Mouse (Mus musculus) MEL (cell line): ENCODE results near the gene Cpeb4. TPM values are rescaled to one million over a fixed set of nuclear protein-coding genes. Genes with fewer than 3 reads are reported as not detected.

Source experiments
- DNase-seq: peaks from one replicate; pipeline ENCODE4 v3.0.0; 2011; ENCODE audit warnings: low read depth, low spot score
- H3K27ac ChIP-seq: 2 replicates; pipeline ENCODE4 v1.5.1; 2012; ENCODE audit warnings: low read depth, mild to moderate bottlenecking, control low read depth, low read length, moderate library complexity; ENCODE audit not compliant: control insufficient read depth
- H3K27me3 ChIP-seq, 2 experiments: fragments of 150-350 bp in 1 of 2; sonication (generic) in 1 of 2; 2 replicates each; pipeline ENCODE4 v1.6.1; 2012; ENCODE audit warnings: low read length in 2 of 2, mild to moderate bottlenecking in 2 of 2, improper control_type of control experiment in 1 of 2, moderate library complexity in 1 of 2; ENCODE audit not compliant: insufficient read depth in 2 of 2, control insufficient read depth in 1 of 2
- H3K36me3 ChIP-seq, 2 experiments: 2 replicates each; pipeline ENCODE4 v1.6.1; 2012 to 2014; ENCODE audit warnings: low read length in 2 of 2, improper control_type of control experiment in 1 of 2, inconsistent platforms in 1 of 2, mild to moderate bottlenecking in 1 of 2; ENCODE audit not compliant: insufficient read depth in 2 of 2, control insufficient read depth in 1 of 2
- H3K4me1 ChIP-seq, 2 experiments: fragments of 150-350 bp in 1 of 2; sonication (generic) in 1 of 2; 2 replicates each; pipeline ENCODE4 v1.6.1; 2012; ENCODE audit warnings: low read length in 2 of 2, improper control_type of control experiment in 1 of 2, mild to moderate bottlenecking in 1 of 2; ENCODE audit not compliant: insufficient read depth in 2 of 2, control insufficient read depth in 1 of 2
- H3K4me3 ChIP-seq, 2 experiments: fragments of 150-350 bp in 1 of 2; sonication (generic) in 1 of 2; 2 replicates each; pipeline ENCODE4 v1.5.1; 2012; ENCODE audit warnings: low read depth in 2 of 2, low read length in 2 of 2, mild to moderate bottlenecking in 2 of 2, moderate library complexity in 2 of 2, control low read depth in 1 of 2, improper control_type of control experiment in 1 of 2; ENCODE audit not compliant: control insufficient read depth in 1 of 2, insufficient read depth in 1 of 2
- H3K79me2 ChIP-seq: 2 replicates; pipeline ENCODE4 v1.6.1; 2012; ENCODE audit warnings: mild to moderate bottlenecking, low read length, moderate library complexity; ENCODE audit not compliant: control insufficient read depth, poor library complexity, insufficient read depth
- H3K9ac ChIP-seq: 2 replicates; pipeline ENCODE4 v1.6.1; 2012; ENCODE audit warnings: low read depth, mild to moderate bottlenecking, control low read depth, low read length, moderate library complexity; ENCODE audit not compliant: control insufficient read depth, poor library complexity, severe bottlenecking
- H3K9me3 ChIP-seq: fragments of 150-350 bp; sonication (generic); replicated peaks from 2 replicates; pipeline ENCODE4 v1.6.1; 2012; ENCODE audit warnings: mild to moderate bottlenecking, low read length, improper control_type of control experiment, moderate library complexity; ENCODE audit not compliant: insufficient read depth
- BHLHE40 ChIP-seq: IDR thresholded peaks from 2 replicates; pipeline ENCODE4 v1.6.1; 2012; ENCODE audit warnings: low read depth, mild to moderate bottlenecking, inconsistent platforms, low read length, improper control_type of control experiment, borderline replicate concordance
- CHD1 ChIP-seq: IDR thresholded peaks from 2 replicates; pipeline ENCODE4 v1.6.1; 2012; ENCODE audit warnings: low read depth, mild to moderate bottlenecking, inconsistent platforms, low read length, improper control_type of control experiment
- CHD2 ChIP-seq: IDR thresholded peaks from 2 replicates; pipeline ENCODE4 v1.6.1; 2011; ENCODE audit warnings: low read length, improper control_type of control experiment
- CTCF ChIP-seq, 3 experiments: IDR thresholded peaks in 2 of 3; conservative IDR thresholded peaks in 1 of 3; 2 replicates each; pipeline ENCODE4 v1.5.1; 2011 to 2012; ENCODE audit warnings: low read length in 3 of 3, low read depth in 2 of 3, mild to moderate bottlenecking in 2 of 3, improper control_type of control experiment in 1 of 3, inconsistent platforms in 1 of 3, mixed read lengths in 1 of 3, moderate library complexity in 1 of 3; ENCODE audit not compliant: control insufficient read depth in 1 of 3, insufficient read depth in 1 of 3, poor library complexity in 1 of 3, severe bottlenecking in 1 of 3
- E2F4 ChIP-seq: IDR thresholded peaks from 2 replicates; pipeline ENCODE4 v1.6.1; 2011; ENCODE audit warnings: low read depth, low read length, improper control_type of control experiment, borderline replicate concordance
- ELF1 ChIP-seq: IDR thresholded peaks from 2 replicates; pipeline ENCODE4 v1.6.1; 2014; ENCODE audit warnings: low read depth, mild to moderate bottlenecking, inconsistent platforms, low read length, improper control_type of control experiment, moderate library complexity
- EP300 ChIP-seq, 2 experiments: IDR thresholded peaks; 2 replicates each; pipeline ENCODE4 v1.6.1; 2011; ENCODE audit warnings: improper control_type of control experiment in 2 of 2, low read length in 2 of 2, low read depth in 1 of 2, mild to moderate bottlenecking in 1 of 2
- ETS1 ChIP-seq: IDR thresholded peaks from 2 replicates; pipeline ENCODE4 v1.6.1; 2012; ENCODE audit warnings: low read depth, mild to moderate bottlenecking, inconsistent platforms, low read length, improper control_type of control experiment, moderate library complexity
- GABPA ChIP-seq: IDR thresholded peaks from 2 replicates; pipeline ENCODE4 v1.6.1; 2012; ENCODE audit warnings: low read depth, mild to moderate bottlenecking, inconsistent platforms, low read length, improper control_type of control experiment, moderate library complexity
- GATA1 ChIP-seq: IDR thresholded peaks from 2 replicates; pipeline ENCODE4 v1.6.1; 2011; ENCODE audit warnings: low read depth, low read length, improper control_type of control experiment
- HCFC1 ChIP-seq: IDR thresholded peaks from 2 replicates; pipeline ENCODE4 v1.6.1; 2012; ENCODE audit warnings: low read depth, mild to moderate bottlenecking, inconsistent platforms, low read length, improper control_type of control experiment, moderate library complexity
- JUND ChIP-seq: IDR thresholded peaks from 2 replicates; pipeline ENCODE4 v1.6.1; 2011; ENCODE audit warnings: low read depth, mild to moderate bottlenecking, improper control_type of control experiment, low read length
- MAFK ChIP-seq: IDR thresholded peaks from 2 replicates; pipeline ENCODE4 v1.6.1; 2011; ENCODE audit warnings: low read depth, mild to moderate bottlenecking, low read length, improper control_type of control experiment, borderline replicate concordance
- MAX ChIP-seq: IDR thresholded peaks from 2 replicates; pipeline ENCODE4 v1.6.1; 2011; ENCODE audit warnings: low read length, improper control_type of control experiment
- MAZ ChIP-seq: IDR thresholded peaks from 2 replicates; pipeline ENCODE4 v1.6.1; 2012; ENCODE audit warnings: low read depth, mild to moderate bottlenecking, inconsistent platforms, low read length, improper control_type of control experiment
- MEF2A ChIP-seq: IDR thresholded peaks from 2 replicates; pipeline ENCODE4 v1.6.1; 2014; ENCODE audit warnings: low read depth, mild to moderate bottlenecking, inconsistent platforms, low read length, improper control_type of control experiment; ENCODE audit not compliant: poor library complexity, insufficient replicate concordance, severe bottlenecking; ENCODE audit errors: extremely low read depth
- MXI1 ChIP-seq: IDR thresholded peaks from 2 replicates; pipeline ENCODE4 v1.6.1; 2011; ENCODE audit warnings: mild to moderate bottlenecking, low read depth, low read length, improper control_type of control experiment
- MYB ChIP-seq: IDR thresholded peaks from 2 replicates; pipeline ENCODE4 v1.6.1; 2011; ENCODE audit warnings: mild to moderate bottlenecking, low read depth, low read length, improper control_type of control experiment
- MYC ChIP-seq: IDR thresholded peaks from 2 replicates; pipeline ENCODE4 v1.6.1; 2011; ENCODE audit warnings: low read depth, mild to moderate bottlenecking, low read length, improper control_type of control experiment, moderate library complexity
- NELFE ChIP-seq: IDR thresholded peaks from 2 replicates; pipeline ENCODE4 v1.6.1; 2011; ENCODE audit warnings: low read depth, low read length, improper control_type of control experiment
- NRF1 ChIP-seq: IDR thresholded peaks from 2 replicates; pipeline ENCODE4 v1.6.1; 2014; ENCODE audit warnings: low read depth, mild to moderate bottlenecking, inconsistent platforms, low read length, improper control_type of control experiment, moderate library complexity; ENCODE audit not compliant: poor library complexity, insufficient read depth, severe bottlenecking
- POLR2A ChIP-seq, 2 experiments: IDR thresholded peaks; 2 replicates each; pipeline ENCODE4 v1.6.1; 2011 to 2012; ENCODE audit warnings: low read length in 2 of 2, mild to moderate bottlenecking in 2 of 2, control low read depth in 1 of 2, improper control_type of control experiment in 1 of 2, low read depth in 1 of 2, moderate library complexity in 1 of 2; ENCODE audit not compliant: control insufficient read depth in 1 of 2, insufficient read depth in 1 of 2, poor library complexity in 1 of 2
- POLR2AphosphoS2 ChIP-seq: IDR thresholded peaks from 2 replicates; pipeline ENCODE4 v1.6.1; 2011; ENCODE audit warnings: low read length, improper control_type of control experiment
- POLR2AphosphoS5 ChIP-seq: IDR thresholded peaks from 2 replicates; pipeline ENCODE4 v1.6.1; 2012; ENCODE audit warnings: low read depth, borderline replicate concordance, mild to moderate bottlenecking, inconsistent platforms, low read length, moderate library complexity, mixed read lengths
- RAD21 ChIP-seq: IDR thresholded peaks from 2 replicates; pipeline ENCODE4 v1.6.1; 2011; ENCODE audit warnings: mild to moderate bottlenecking, low read depth, low read length, improper control_type of control experiment
- RCOR1 ChIP-seq: IDR thresholded peaks from 2 replicates; pipeline ENCODE4 v1.6.1; 2012; ENCODE audit warnings: low read depth, mild to moderate bottlenecking, inconsistent platforms, low read length, improper control_type of control experiment
- SIN3A ChIP-seq: IDR thresholded peaks from 2 replicates; pipeline ENCODE4 v1.6.1; 2012; ENCODE audit warnings: low read length, improper control_type of control experiment, inconsistent platforms
- SMC3 ChIP-seq: IDR thresholded peaks from 2 replicates; pipeline ENCODE4 v1.6.1; 2011; ENCODE audit warnings: low read depth, low read length, improper control_type of control experiment
- TAL1 ChIP-seq: IDR thresholded peaks from 2 replicates; pipeline ENCODE4 v1.6.1; 2012; ENCODE audit warnings: mild to moderate bottlenecking, inconsistent platforms, low read length, moderate library complexity, mixed read lengths
- TBP ChIP-seq: IDR thresholded peaks from 2 replicates; pipeline ENCODE4 v1.8.0; 2011; ENCODE audit warnings: low read depth, low read length, improper control_type of control experiment
- TCF12 ChIP-seq: IDR thresholded peaks from 2 replicates; pipeline ENCODE4 v1.6.1; 2014; ENCODE audit warnings: low read depth, mild to moderate bottlenecking, inconsistent platforms, low read length, improper control_type of control experiment, moderate library complexity
- UBTF ChIP-seq: IDR thresholded peaks from 2 replicates; pipeline ENCODE4 v1.6.1; 2012; ENCODE audit warnings: low read depth, mild to moderate bottlenecking, inconsistent platforms, low read length, improper control_type of control experiment, moderate library complexity, borderline replicate concordance; ENCODE audit not compliant: insufficient read depth
- USF1 ChIP-seq: IDR thresholded peaks from 2 replicates; pipeline ENCODE4 v1.6.1; 2014; ENCODE audit warnings: low read depth, mild to moderate bottlenecking, inconsistent platforms, low read length, improper control_type of control experiment, moderate library complexity
- USF2 ChIP-seq, 2 experiments: IDR thresholded peaks; 2 replicates each; pipeline ENCODE4 v1.6.1; 2011 to 2012; ENCODE audit warnings: improper control_type of control experiment in 2 of 2, low read length in 2 of 2, borderline replicate concordance in 1 of 2, inconsistent platforms in 1 of 2, low read depth in 1 of 2, mild to moderate bottlenecking in 1 of 2; ENCODE audit not compliant: insufficient read depth in 1 of 2
- ZC3H11A ChIP-seq: IDR thresholded peaks from 2 replicates; pipeline ENCODE4 v1.6.1; 2012; ENCODE audit warnings: low read depth, mild to moderate bottlenecking, inconsistent platforms, low read length, improper control_type of control experiment
- ZKSCAN1 ChIP-seq: IDR thresholded peaks from 2 replicates; pipeline ENCODE4 v1.6.1; 2012; ENCODE audit warnings: low read depth, mild to moderate bottlenecking, inconsistent platforms, low read length, improper control_type of control experiment, moderate library complexity
- ZMIZ1 ChIP-seq: IDR thresholded peaks from 2 replicates; pipeline ENCODE4 v1.6.1; 2012; ENCODE audit warnings: low read depth, mild to moderate bottlenecking, inconsistent platforms, low read length, improper control_type of control experiment, moderate library complexity
- ZNF384 ChIP-seq: IDR thresholded peaks from 2 replicates; pipeline ENCODE4 v1.6.1; 2012; ENCODE audit warnings: low read depth, mild to moderate bottlenecking, inconsistent platforms, low read length, improper control_type of control experiment
- polyA plus RNA-seq, 2 experiments: library from polyadenylated mRNA; stranded (reverse) in 1 of 2; unstranded in 1 of 2; fragments of >175 nt in 1 of 2; fragments of >200 nt in 1 of 2; gene quantifications; 2 replicates each; pipeline versions ENCODE4 v1.2.1 to v1.2.4; 2012; ENCODE audit warnings: low replicate concordance in 2 of 2, low read depth in 1 of 2; ENCODE audit not compliant: insufficient read length in 2 of 2, insufficient read depth in 1 of 2, missing spikeins in 1 of 2
- total RNA-seq: library from RNA; depleted of rRNA; stranded (reverse); fragments of 300-350 nt; gene quantifications from 2 replicates; pipeline ENCODE4 v1.2.3, GENCODE M21; 2012

Cpeb4 gene
- total and polyA plus RNA-seq, 3 experiments, result 3.8 to 4.9 TPM; not detected in 1

- peak; percentile 65 for DNase-seq
- Histone ChIP-seq H3K27ac (peak overlapping the region; percentile 42; the same call in 1 of the 2 replicates), H3K9ac (peak overlapping the region; percentile 34; the same call in 1 of the 2 replicates), H3K4me1 (peaks cover 17 to 33% of the 10 kb centered on the region in 2 experiments), H3K27me3 (no peaks in the 10 kb centered on the region), H3K9me3 (no peaks in the 10 kb centered on the region), H3K36me3 (peaks cover 0 to 39% of the 10 kb centered on the region in 2 experiments; a peak in 2 of 4 replicates), H3K79me2 (no peaks in the 10 kb centered on the region), H3K4me3 (no peak overlapping the region)
- TF ChIP-seq CHD1, result no peak
- TF ChIP-seq ELF1, result no peak
- no peak for TF ChIP-seq BHLHE40
- TF ChIP-seq GATA1, result peak; percentile 84
- TF ChIP-seq TBP, result no peak
- TF ChIP-seq CHD2, result no peak
- no peak for TF ChIP-seq MEF2A
- peak; percentile 49 for TF ChIP-seq SIN3A
- TF ChIP-seq POLR2A (IDR thresholded peaks at IDR 0.05; ENCODE audit: control insufficient read depth in 1 of 2, insufficient read depth in 1 of 2, low read depth in 1 of 2, low read length in 2 of 2, poor library complexity in 1 of 2), result no peak
- TF ChIP-seq USF1, result no peak
- TF ChIP-seq POLR2AphosphoS5, result no peak
- TF ChIP-seq ZMIZ1, result no peak
- TF ChIP-seq ZNF384, result no peak
- TF ChIP-seq HCFC1, result no peak
- TF ChIP-seq ZC3H11A, result no peak
- TF ChIP-seq ZKSCAN1, result no peak
- TF ChIP-seq SMC3, result no peak
- TF ChIP-seq TAL1, result peak; percentile 51
- TF ChIP-seq MAZ, result no peak
- TF ChIP-seq UBTF, result no peak
- TF ChIP-seq NELFE, result no peak
- TF ChIP-seq CTCF (IDR thresholded peaks at IDR 0.05 in 2 of 3, conservative IDR thresholded peaks at IDR 0.05 in 1 of 3; ENCODE audit: control insufficient read depth in 1 of 3, insufficient read depth in 1 of 3, low read depth in 2 of 3, low read length in 3 of 3, poor library complexity in 1 of 3, severe bottlenecking in 1 of 3), result no peak
- no peak for TF ChIP-seq USF2 (IDR thresholded peaks at IDR 0.05; ENCODE audit: borderline replicate concordance in 1 of 2, insufficient read depth in 1 of 2, low read depth in 1 of 2, low read length in 2 of 2)
- no peak for TF ChIP-seq JUND
- no peak for TF ChIP-seq MXI1
- TF ChIP-seq RAD21, result no peak
- no peak for TF ChIP-seq E2F4
- no peak for TF ChIP-seq MAX
- no peak for TF ChIP-seq MYB
- no peak for TF ChIP-seq MYC
- no peak for TF ChIP-seq POLR2AphosphoS2
- TF ChIP-seq NRF1, result no peak
- peak; percentile 50 for TF ChIP-seq RCOR1
- TF ChIP-seq ETS1, result peak; percentile 47; the same call in 1 of the 2 replicates
- peak; percentile 65 to 69 for TF ChIP-seq EP300 (IDR thresholded peaks at IDR 0.05; ENCODE audit: low read depth in 1 of 2, low read length in 2 of 2)
- no peak for TF ChIP-seq GABPA
- no peak for TF ChIP-seq MAFK
- TF ChIP-seq TCF12, result peak; percentile 79
These were observed 24.9 kb downstream of the Cpeb4 start for GRCm38 (mm10) chr11:31896905-31897304.
